Mouse (Mus musculus): ENCODE results near the gene Bcat1. TPM values are rescaled to one million over a fixed set of nuclear protein-coding genes. Genes with fewer than 3 reads are reported as not detected.
"Not testable (repeated sequence)": the region's sequence is repeated elsewhere in the genome, so short reads cannot be mapped to it uniquely, and the experiment has no call there.

Gene Bcat1
- total and polyA plus RNA-seq, 2 experiments from 2014 or later: 59.7 to 94.3 TPM

DNA sequence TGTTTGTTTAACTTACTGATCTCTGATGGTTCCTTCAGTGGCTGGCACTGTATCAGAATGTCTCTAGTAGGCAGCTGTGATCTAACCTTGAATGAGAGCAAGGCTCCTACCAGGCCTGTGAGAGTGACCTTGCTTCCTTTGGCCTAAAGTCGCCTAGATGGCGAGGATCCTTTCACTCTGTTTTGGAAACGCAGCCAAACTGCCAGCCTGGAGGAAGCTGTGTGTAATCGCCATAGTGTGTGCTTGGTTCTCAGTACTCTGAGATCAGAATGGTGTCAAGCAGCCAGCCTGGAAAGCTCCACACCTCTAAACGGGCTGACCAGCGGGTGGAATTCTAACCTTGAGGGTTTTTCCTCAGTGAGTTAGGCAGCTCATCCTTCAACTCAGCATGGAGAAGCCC, 36.9 kb upstream of the Bcat1 start:
- no peak for DNase-seq (ENCODE audit: low spot score)
- 58% methylated on average over 6 of the region's 6 CpGs for WGBS
- Histone ChIP-seq H3K36me3 (ENCODE audit: insufficient read depth, low read length) (no peaks in the 10 kb centered on the region), H3K9me3 (ENCODE audit: low read length) (no peaks in the 10 kb centered on the region), H3K4me3 (ENCODE audit: low read length) (no peak overlapping the region), H3K27ac (no peak overlapping the region), H3K27me3 (ENCODE audit: insufficient read depth, low read length) (no peaks in the 10 kb centered on the region), H3K4me2 (ENCODE audit: low read depth, low read length) (no peak overlapping the region), H3K9ac (replicated peaks; ENCODE audit: low read length) (no peak overlapping the region), H3K4me1 (ENCODE audit: insufficient read depth, low read length) (no peaks in the 10 kb centered on the region)
- TF ChIP-seq CTCF (IDR thresholded peaks at IDR 0.05; ENCODE audit: low read depth): no peak
- no peak for ATAC-seq

DNA sequence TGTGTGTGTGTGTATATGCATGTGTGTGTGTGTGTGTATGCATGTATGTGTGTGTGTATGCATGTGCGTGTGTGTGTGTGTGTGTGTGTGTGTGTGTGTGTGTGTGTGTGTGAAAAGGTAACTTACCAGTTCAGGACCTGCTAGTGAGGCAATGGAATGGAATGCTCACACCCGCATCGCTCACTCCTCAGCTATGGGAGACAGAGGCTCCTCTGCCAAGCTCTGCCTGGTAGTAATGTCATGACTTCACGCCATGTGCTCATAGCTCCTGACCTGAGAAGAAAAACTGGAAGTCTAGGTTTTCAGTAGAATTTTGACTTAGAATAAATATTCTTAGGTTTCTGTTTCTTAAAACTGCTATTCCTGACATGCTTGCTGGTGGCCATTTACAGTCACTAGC, 34.8 kb upstream of the Bcat1 start:
- Histone ChIP-seq H3K9ac (replicated peaks; ENCODE audit: low read length) (no peak overlapping the region), H3K9me3 (ENCODE audit: low read length) (no peaks in the 10 kb centered on the region), H3K4me1 (ENCODE audit: insufficient read depth, low read length) (no peaks in the 10 kb centered on the region), H3K27me3 (ENCODE audit: insufficient read depth, low read length) (no peaks in the 10 kb centered on the region), H3K4me3 (ENCODE audit: low read length) (no peak overlapping the region), H3K36me3 (ENCODE audit: insufficient read depth, low read length) (no peaks in the 10 kb centered on the region), H3K27ac (no peak overlapping the region), H3K4me2 (ENCODE audit: low read depth, low read length) (no peak overlapping the region)
- DNase-seq (ENCODE audit: low spot score) (no peak), ATAC-seq (no peak)
- 83% methylated on average over 4 of the region's 4 CpGs for WGBS
- TF ChIP-seq CTCF (IDR thresholded peaks at IDR 0.05; ENCODE audit: low read depth): no peak

- Histone ChIP-seq H3K9me3 (ENCODE audit: low read length) (no peaks in the 10 kb centered on the region), H3K27ac (no peak overlapping the region), H3K36me3 (ENCODE audit: insufficient read depth, low read length) (no peaks in the 10 kb centered on the region), H3K4me2 (ENCODE audit: low read depth, low read length) (no peak overlapping the region), H3K9ac (replicated peaks; ENCODE audit: low read length) (no peak overlapping the region), H3K4me3 (ENCODE audit: low read length) (no peak overlapping the region), H3K27me3 (ENCODE audit: insufficient read depth, low read length) (no peaks in the 10 kb centered on the region), H3K4me1 (ENCODE audit: insufficient read depth, low read length) (no peaks in the 10 kb centered on the region)
- no peak for TF ChIP-seq CTCF (IDR thresholded peaks at IDR 0.05; ENCODE audit: low read depth)
- no peak for DNase-seq (ENCODE audit: low spot score)
- WGBS: 96% methylated on average over 5 of the region's 6 CpGs
- no peak for ATAC-seq
Measured at GRCm38 (mm10) chr6:145106163-145106842, 30.3 kb upstream of the Bcat1 start.

DNA sequence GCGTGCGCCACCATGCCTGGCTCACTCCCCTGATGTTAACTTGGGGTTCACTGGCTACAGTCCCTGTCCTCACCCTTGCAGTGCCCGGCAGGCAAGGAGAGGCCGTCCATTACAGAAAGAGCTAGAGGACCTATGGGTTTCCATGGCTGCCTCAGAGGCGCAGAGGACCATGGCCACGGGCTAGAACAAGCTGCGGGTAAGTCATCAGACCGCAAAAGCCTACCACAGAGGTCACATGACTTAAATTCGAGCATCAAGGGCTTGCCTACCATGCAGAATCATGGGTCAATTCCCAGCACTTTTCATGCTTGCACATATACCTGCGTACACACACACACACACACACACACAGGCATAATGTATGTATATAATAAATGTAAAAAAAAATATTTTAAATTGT, 29.5 kb upstream of the Bcat1 start:
- H3K9ac ChIP-seq (replicated peaks; ENCODE audit: low read length): no peak overlapping the region
- DNase-seq (ENCODE audit: low spot score): no peak
- ATAC-seq: no peak
- no peak for TF ChIP-seq CTCF (IDR thresholded peaks at IDR 0.05; ENCODE audit: low read depth)
- no peak overlapping the region for H3K4me3 ChIP-seq (ENCODE audit: low read length)
- no peaks in the 10 kb centered on the region for H3K27me3 ChIP-seq (ENCODE audit: insufficient read depth, low read length)
- H3K4me1 ChIP-seq (ENCODE audit: insufficient read depth, low read length): no peaks in the 10 kb centered on the region
- H3K4me2 ChIP-seq (ENCODE audit: low read depth, low read length): no peak overlapping the region
- 94% methylated on average over 10 of the region's 10 CpGs for WGBS
- no peaks in the 10 kb centered on the region for H3K36me3 ChIP-seq (ENCODE audit: insufficient read depth, low read length)
- H3K9me3 ChIP-seq (ENCODE audit: low read length): no peaks in the 10 kb centered on the region
- no peak overlapping the region for H3K27ac ChIP-seq

DNA sequence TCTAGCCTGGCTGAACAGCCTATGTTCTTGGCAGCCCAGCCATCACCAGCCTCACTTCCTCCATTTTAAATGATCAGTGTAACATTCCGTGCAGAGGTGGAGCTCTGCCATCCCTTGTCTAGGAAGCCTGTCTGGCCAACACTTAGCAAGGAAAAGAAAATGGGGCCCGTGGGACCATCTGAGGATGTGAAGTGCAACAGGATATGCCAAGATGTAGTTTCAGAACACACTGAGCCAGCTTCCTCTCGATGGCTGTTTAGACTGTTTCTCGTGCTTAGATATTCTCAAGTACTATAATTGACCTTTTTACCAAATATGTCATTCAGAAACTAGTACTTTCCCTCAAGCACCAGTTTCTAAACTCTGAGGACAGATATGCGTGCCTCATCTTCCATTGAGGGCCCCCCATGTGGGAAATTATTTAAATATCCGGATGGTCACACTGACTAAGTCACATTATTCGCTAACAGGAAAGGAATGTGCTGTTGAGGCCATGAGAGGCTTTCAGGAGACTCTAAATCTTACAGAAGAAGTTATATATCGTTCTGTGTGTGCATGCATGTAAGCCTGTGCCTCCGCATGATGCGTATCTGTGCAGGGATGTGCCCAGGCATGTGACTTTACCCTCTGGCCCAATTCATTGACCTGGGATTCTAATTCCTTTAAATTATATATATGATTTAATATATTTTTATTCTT, 28.4 kb upstream of the Bcat1 start:
- Histone ChIP-seq H3K4me2 (ENCODE audit: low read depth, low read length) (no peak overlapping the region), H3K36me3 (ENCODE audit: insufficient read depth, low read length) (no peaks in the 10 kb centered on the region), H3K9me3 (ENCODE audit: low read length) (no peaks in the 10 kb centered on the region), H3K4me1 (ENCODE audit: insufficient read depth, low read length) (no peaks in the 10 kb centered on the region), H3K4me3 (ENCODE audit: low read length) (no peak overlapping the region), H3K27ac (no peak overlapping the region), H3K9ac (replicated peaks; ENCODE audit: low read length) (no peak overlapping the region), H3K27me3 (ENCODE audit: insufficient read depth, low read length) (no peaks in the 10 kb centered on the region)
- no peak for ATAC-seq
- DNase-seq (ENCODE audit: low spot score): no peak
- TF ChIP-seq CTCF (IDR thresholded peaks at IDR 0.05; ENCODE audit: low read depth): no peak
- WGBS: 78% methylated on average over 10 of the region's 10 CpGs

DNA sequence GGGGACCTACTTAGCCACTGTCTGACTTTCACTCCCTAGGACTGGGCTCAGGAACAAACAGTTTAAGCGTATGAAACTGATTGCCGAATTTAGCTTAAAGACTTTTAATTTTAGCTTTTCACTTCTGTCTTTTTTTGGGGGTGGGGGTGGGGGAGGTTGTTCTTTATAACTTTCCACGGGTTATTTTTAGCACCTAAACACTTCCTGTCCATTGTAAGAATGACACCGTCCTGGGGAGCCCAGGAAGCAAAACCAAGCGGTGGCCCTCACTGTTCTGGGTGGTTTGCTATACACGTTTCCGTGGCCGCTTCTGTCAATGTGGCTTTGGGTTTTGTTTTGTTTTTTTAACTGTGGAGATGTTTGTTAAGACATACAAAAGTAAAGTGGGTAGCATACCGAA, 24.9 kb upstream of the Bcat1 start:
- no peak for TF ChIP-seq CTCF (IDR thresholded peaks at IDR 0.05; ENCODE audit: low read depth)
- no peaks in the 10 kb centered on the region for H3K4me1 ChIP-seq (ENCODE audit: insufficient read depth, low read length)
- no peaks in the 10 kb centered on the region for H3K27me3 ChIP-seq (ENCODE audit: insufficient read depth, low read length)
- no peak overlapping the region for H3K9ac ChIP-seq (replicated peaks; ENCODE audit: low read length)
- H3K27ac ChIP-seq: no peak overlapping the region
- DNase-seq (ENCODE audit: low spot score) (no peak), ATAC-seq (no peak)
- H3K4me3 ChIP-seq (ENCODE audit: low read length): no peak overlapping the region
- 63% methylated on average over 9 of the region's 9 CpGs for WGBS
- H3K9me3 ChIP-seq (ENCODE audit: low read length): no peaks in the 10 kb centered on the region
- no peak overlapping the region for H3K4me2 ChIP-seq (ENCODE audit: low read depth, low read length)
- no peaks in the 10 kb centered on the region for H3K36me3 ChIP-seq (ENCODE audit: insufficient read depth, low read length)

GRCm38 (mm10) chr6:145094431-145094830, 18.4 kb upstream of the Bcat1 start:
- DNase-seq (ENCODE audit: low spot score) (no peak), ATAC-seq (no peak)
- no peak for TF ChIP-seq CTCF (IDR thresholded peaks at IDR 0.05; ENCODE audit: low read depth)
- no peak overlapping the region for H3K4me3 ChIP-seq (ENCODE audit: low read length)
- H3K36me3 ChIP-seq (ENCODE audit: insufficient read depth, low read length): no peaks in the 10 kb centered on the region
- no peak overlapping the region for H3K4me2 ChIP-seq (ENCODE audit: low read depth, low read length)
- WGBS: 79% methylated on average over 4 of the region's 4 CpGs
- H3K9me3 ChIP-seq (ENCODE audit: low read length): no peaks in the 10 kb centered on the region
- no peak overlapping the region for H3K9ac ChIP-seq (replicated peaks; ENCODE audit: low read length)
- no peak overlapping the region for H3K27ac ChIP-seq
- H3K27me3 ChIP-seq (ENCODE audit: insufficient read depth, low read length): no peaks in the 10 kb centered on the region
- no peaks in the 10 kb centered on the region for H3K4me1 ChIP-seq (ENCODE audit: insufficient read depth, low read length)

DNA sequence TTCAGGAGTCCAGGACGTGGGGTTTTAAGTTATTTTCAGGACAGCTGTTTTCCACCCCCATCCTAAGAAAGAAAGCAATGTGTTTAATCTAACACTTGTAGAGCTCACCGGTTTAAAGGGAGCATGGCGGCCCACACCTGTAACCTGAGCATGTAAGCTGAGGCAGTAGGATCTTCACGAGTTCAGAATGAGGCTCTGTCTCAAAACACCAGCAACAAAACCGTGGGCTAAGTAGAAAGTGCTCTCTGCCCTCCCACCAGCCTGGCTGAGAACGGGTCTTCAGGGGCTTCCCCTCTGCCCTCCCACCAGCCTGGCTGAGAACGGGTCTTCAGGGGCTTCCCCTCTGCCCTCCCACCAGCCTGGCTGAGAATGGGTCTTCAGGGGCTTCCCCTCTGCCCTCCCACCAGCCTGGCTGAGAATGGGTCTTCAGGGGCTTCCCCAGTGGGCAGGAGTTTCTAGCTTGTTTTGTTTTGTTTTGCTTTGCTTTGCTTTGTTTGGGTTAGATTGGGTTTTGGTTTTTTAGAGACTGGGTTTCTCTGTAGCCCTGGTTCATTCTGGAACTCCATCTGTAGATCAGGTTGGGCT, 17.1 kb upstream of the Bcat1 start:
- not testable (repeated sequence) for ATAC-seq; H3K9ac ChIP-seq (replicated peaks; ENCODE audit: low read length); H3K4me2 ChIP-seq (ENCODE audit: low read depth, low read length); H3K27me3 ChIP-seq (ENCODE audit: insufficient read depth, low read length); H3K4me1 ChIP-seq (ENCODE audit: insufficient read depth, low read length); H3K36me3 ChIP-seq (ENCODE audit: insufficient read depth, low read length); DNase-seq (ENCODE audit: low spot score); H3K4me3 ChIP-seq (ENCODE audit: low read length); H3K27ac ChIP-seq; H3K9me3 ChIP-seq (ENCODE audit: low read length)
- WGBS: 62% methylated on average over 7 of the region's 7 CpGs

Measured in hindbrain, postnatal 0 days (tissue).